Mouse (Mus musculus): Measurements from ENCODE around the gene Tyw1. TPM values are rescaled to one million over a fixed set of nuclear protein-coding genes. Genes with fewer than 3 reads are reported as not detected.

Tyw1 gene
- polyA plus RNA-seq (2012; fragmentation: generic; extraction: Trizol), result 10 to 100 TPM; 13.8 to 19.3 TPM

DNA sequence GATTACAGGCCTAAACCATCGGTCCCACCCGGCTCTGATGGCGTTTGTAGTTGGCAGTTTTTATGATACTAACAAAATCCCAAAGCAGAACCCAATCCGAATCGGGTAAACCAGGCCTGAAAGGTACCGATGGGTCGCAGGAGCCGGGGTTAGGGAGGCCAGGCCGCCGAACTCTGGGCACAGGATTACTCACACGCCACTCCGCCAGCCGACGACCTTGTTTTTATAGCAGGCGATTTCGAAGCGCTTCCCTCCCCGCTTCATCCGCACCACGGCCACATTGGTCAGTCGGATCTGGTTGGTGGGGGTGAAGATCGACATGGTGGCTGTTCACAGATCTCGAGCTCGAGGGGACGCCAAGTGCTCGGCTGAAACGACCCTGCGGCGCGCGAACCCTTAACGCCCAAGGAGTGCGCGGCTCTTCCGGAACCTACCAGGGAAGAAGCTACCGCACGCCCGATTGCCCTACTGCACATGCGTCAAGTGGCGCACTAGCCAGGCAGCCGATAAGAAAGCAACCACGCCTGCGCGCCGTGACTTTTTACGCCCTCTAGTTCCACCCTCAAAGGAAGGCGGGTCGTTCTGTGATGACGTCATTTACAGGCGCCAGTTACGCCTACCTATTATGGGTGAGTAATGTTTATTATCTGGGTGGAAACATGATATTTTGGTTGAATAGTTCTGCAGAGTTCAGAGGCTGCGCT, at the start of gene Tyw1, which contains the start of gene Sbds:
Tyw1 (plus strand) TSS at position 603 of the 704 bp plus-strand sequence.
Sbds (minus strand) TSS at position 514 of the 704 bp plus-strand sequence.

DNA sequence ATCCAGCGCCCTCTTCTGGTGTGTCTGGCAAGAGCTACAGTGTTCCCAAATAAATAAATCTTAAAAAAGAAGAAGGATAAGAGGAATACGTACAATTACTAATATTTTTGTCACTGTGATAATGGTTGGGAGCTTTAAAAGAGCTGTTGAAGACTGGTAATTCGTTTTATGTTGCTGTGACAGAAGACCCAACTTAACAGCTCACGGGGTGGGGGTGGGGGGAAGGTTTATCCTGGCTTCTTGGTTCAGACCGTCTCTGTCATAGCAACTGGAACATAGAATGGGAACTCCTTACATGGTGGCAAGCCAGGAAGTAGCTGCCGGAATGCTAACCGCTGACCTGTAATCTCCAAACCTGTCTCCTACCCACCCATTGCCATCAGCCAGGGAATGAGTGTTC, 38.6 kb upstream of the Tyw1 start, which contains the start of gene Tmem248:
Tmem248 (plus strand) TSS at position 301 of the 400 bp plus-strand sequence.

DNA sequence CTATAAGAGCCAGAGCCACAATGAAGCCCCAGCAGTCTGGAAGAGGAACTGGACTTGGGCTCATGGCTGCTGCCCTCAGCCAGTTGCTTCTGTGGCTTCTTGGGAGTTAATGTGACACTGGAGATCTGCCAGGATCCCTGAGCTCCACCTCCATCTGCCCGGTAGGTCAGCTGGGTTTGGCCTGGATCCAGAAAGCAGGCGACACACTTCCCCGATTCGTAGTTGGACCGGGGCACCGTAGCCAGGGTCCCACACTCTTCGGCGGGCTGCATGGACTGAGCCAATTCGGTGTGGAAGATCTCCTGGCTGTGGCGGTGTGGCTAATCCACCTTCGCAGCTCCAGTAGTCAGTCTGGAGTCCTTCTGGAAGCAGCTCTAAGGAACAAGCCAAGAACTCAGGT, 113.8 kb downstream of the Tyw1 start, which contains the start of gene Caln1:
Caln1 (plus strand) TSS at position 219 of the 400 bp plus-strand sequence.

DNA sequence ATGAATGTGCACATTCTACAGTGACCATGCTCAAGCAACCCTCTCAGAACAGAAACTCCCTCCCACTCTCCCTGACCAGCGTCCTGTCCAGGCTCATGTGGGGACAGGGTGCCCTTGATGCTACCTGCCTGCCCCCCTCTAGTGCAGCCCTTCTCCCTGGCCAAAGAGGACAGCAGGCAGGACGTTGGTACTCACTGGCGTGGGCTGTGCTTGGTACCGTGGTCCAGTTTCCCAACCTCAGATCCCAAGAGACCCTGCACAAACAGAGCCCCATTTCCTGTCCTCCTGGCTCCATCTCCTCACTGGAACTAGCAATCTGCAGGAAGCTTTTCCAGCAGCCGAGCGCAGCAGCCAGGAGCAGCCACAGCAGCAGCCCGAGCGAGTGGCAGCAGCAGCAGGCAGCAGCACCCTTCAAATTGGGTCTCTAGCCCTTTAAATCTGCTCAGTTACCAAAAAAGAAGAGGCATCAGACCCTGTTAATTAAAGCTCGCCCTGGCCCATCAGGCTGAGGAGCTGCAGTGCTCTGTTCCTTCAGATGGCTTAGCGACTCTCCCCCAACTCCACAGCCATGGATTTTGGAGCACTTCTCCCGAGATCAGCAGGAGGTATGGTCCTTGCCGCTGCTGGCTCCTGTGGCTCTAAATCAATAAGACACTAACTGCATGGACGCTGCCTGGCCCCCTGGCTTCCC, 128.9 kb downstream of the Tyw1 start, which contains the start of gene A330070K13Rik:
A330070K13Rik (minus strand) TSS at position 410 of the 691 bp plus-strand sequence.

Other genes starting within 250 kb of the Tyw1 start
- gene Asl, start 226.4 kb upstream of the Tyw1 start, polyA plus RNA-seq (2012; fragmentation: generic; extraction: Trizol), result 10 to 100 TPM; 53.7 to 58.6 TPM
- gene Crcp, start 226.3 kb upstream of the Tyw1 start, polyA plus RNA-seq (2012; fragmentation: generic; extraction: Trizol), result 10 to 100 TPM; 12.1 to 27.1 TPM
- gene Tpst1, start 182.3 kb upstream of the Tyw1 start, polyA plus RNA-seq (2012; fragmentation: generic; extraction: Trizol), result 10 to 100 TPM in 1 of 2 experiments, 1 to 10 TPM in 1; 7.0 to 40.9 TPM
- gene Kctd7, start 110.8 kb upstream of the Tyw1 start, polyA plus RNA-seq (2012; fragmentation: generic; extraction: Trizol), result 1 to 10 TPM in 1 of 2 experiments, under 1 TPM in 1; 0.36 to 4.6 TPM
- gene Rabgef1, start 83.8 kb upstream of the Tyw1 start, polyA plus RNA-seq (2012; fragmentation: generic; extraction: Trizol), result 10 to 100 TPM in 1 of 2 experiments, 1 to 10 TPM in 1; 1.7 to 13.0 TPM
- gene Tmem248, start 38.5 kb upstream of the Tyw1 start, polyA plus RNA-seq (2012; fragmentation: generic; extraction: Trizol), result 10 to 100 TPM; 14.9 to 21.0 TPM
- 10 to 100 TPM; 10.9 to 29.7 TPM for gene Sbds, start 89 bp upstream of the Tyw1 start, polyA plus RNA-seq (2012; fragmentation: generic; extraction: Trizol)
- under 1 TPM; 0.05 to 0.20 TPM for gene Caln1, start 113.8 kb downstream of the Tyw1 start, polyA plus RNA-seq (2012; fragmentation: generic; extraction: Trizol)
- gene A330070K13Rik, start 129.0 kb downstream of the Tyw1 start, polyA plus RNA-seq (2012; fragmentation: generic; extraction: Trizol), result not detected

Data from C3H10T1/2 (cell line).